8 mouse cellular contexts compared by ENCODE assay signal in genomic region chr3:90668846-90669245, GRCm38 (mm10). TPM values are rescaled to one million over a fixed set of nuclear protein-coding genes. Genes with fewer than 3 reads are reported as not detected.
DNase-seq lines count a peak whose midpoint lies in the region; ATAC-seq and TF ChIP-seq lines count a peak whose summit lies in the region.

Gene S100a8 (plus strand): TSS chr3:90668978.

- no peak within 1 kb of the TSS for H3K4me2 ChIP-seq in kidney, postnatal 0 days (ENCODE audit: low read length)
- H3K4me2 ChIP-seq in heart, embryonic 16.5 days (ENCODE audit: low read depth, low read length), result no peak within 1 kb of the TSS
- no peak within 1 kb of the TSS for H3K4me2 ChIP-seq in midbrain, postnatal 0 days (ENCODE audit: low read depth, low read length, poor library complexity, severe bottlenecking)

- H3K27ac ChIP-seq in kidney, postnatal 0 days, result no peak within 1 kb of the TSS
- no peak within 1 kb of the TSS for H3K27ac ChIP-seq in heart, embryonic 16.5 days (ENCODE audit: low read length)
- no peak within 1 kb of the TSS for H3K27ac ChIP-seq in midbrain, postnatal 0 days (ENCODE audit: low read depth, low read length)

- intact Hi-C loops in left cerebral cortex, postnatal 25 days (cut with DNase I), result no loop called here

- ATAC-seq in kidney, postnatal 0 days (replicated peaks; ENCODE audit: low FRiP score, low read depth), result no peak
- ATAC-seq in heart, embryonic 16.5 days (replicated peaks; ENCODE audit: extremely low read depth, insufficient read depth, low FRiP score), result no peak
- no peak for ATAC-seq in midbrain, postnatal 0 days (ENCODE audit: low FRiP score)

- no peak for DNase-seq in kidney, postnatal 0 days (ENCODE audit: low spot score)
- no peak for DNase-seq in kidney, adult 8-10 months
- DNase-seq in adrenal gland, postnatal 10 days, result peak; percentile 58
- peak; percentile 39 for DNase-seq in lung, postnatal 25 days (ENCODE audit: low spot score)
- no peak for DNase-seq in frontal cortex, postnatal 36 days (ENCODE audit: low spot score in 2 of 2)
- DNase-seq in midbrain, postnatal 0 days (ENCODE audit: low spot score), result no peak
- DNase-seq in left cerebral cortex, postnatal 25 days (ENCODE audit: low spot score in 2 of 2), result no peak

- no peak within 1 kb of the TSS for H3K4me3 ChIP-seq in kidney, postnatal 0 days (replicated peaks; ENCODE audit: low read depth, low read length)
- no peak within 1 kb of the TSS for H3K4me3 ChIP-seq in heart, embryonic 16.5 days (ENCODE audit: low read length)
- no peak within 1 kb of the TSS for H3K4me3 ChIP-seq in midbrain, postnatal 0 days (ENCODE audit: low read depth, low read length)

- 60% methylated on average over 8 of the region's 8 CpGs for WGBS in kidney, postnatal 0 days
- 54% methylated on average over 8 of the region's 8 CpGs for WGBS in heart, embryonic 16.5 days
- WGBS in midbrain, postnatal 0 days, result 63% methylated on average over 8 of the region's 8 CpGs

- H3K36me3 ChIP-seq in kidney, postnatal 0 days (ENCODE audit: insufficient read depth, low read length), result no peaks in the 10 kb centered on the region
- H3K36me3 ChIP-seq in heart, embryonic 16.5 days (ENCODE audit: control insufficient read depth, insufficient read depth), result no peaks in the 10 kb centered on the region
- H3K36me3 ChIP-seq in midbrain, postnatal 0 days (ENCODE audit: insufficient read depth, low read length), result no peaks in the 10 kb centered on the region

- no peaks in the 10 kb centered on the region for H3K9me3 ChIP-seq in kidney, postnatal 0 days (replicated peaks; ENCODE audit: low read length)
- H3K9me3 ChIP-seq in heart, embryonic 16.5 days (replicated peaks; ENCODE audit: control insufficient read depth, low read length), result no peaks in the 10 kb centered on the region
- H3K9me3 ChIP-seq in midbrain, postnatal 0 days (ENCODE audit: low read length), result no peaks in the 10 kb centered on the region

- TF ChIP-seq CTCF in kidney, postnatal 0 days (IDR thresholded peaks at IDR 0.05; ENCODE audit: low read depth), result no peak
- TF ChIP-seq CTCF in midbrain, postnatal 0 days (IDR thresholded peaks at IDR 0.05), result no peak

- H3K27me3 ChIP-seq in kidney, postnatal 0 days (ENCODE audit: insufficient read depth, low read length), result no peaks in the 10 kb centered on the region
- H3K27me3 ChIP-seq in heart, embryonic 16.5 days (ENCODE audit: control insufficient read depth, insufficient read depth, low read length), result no peaks in the 10 kb centered on the region
- no peaks in the 10 kb centered on the region for H3K27me3 ChIP-seq in midbrain, postnatal 0 days (ENCODE audit: insufficient read depth, low read length)

- no peaks in the 10 kb centered on the region for H3K4me1 ChIP-seq in kidney, postnatal 0 days (replicated peaks; ENCODE audit: insufficient read depth, low read length)
- H3K4me1 ChIP-seq in heart, embryonic 16.5 days (ENCODE audit: control insufficient read depth, insufficient read depth, low read length), result no peaks in the 10 kb centered on the region
- H3K4me1 ChIP-seq in midbrain, postnatal 0 days (ENCODE audit: insufficient read depth, low read length), result no peaks in the 10 kb centered on the region

- H3K9ac ChIP-seq in kidney, postnatal 0 days (ENCODE audit: low read depth, low read length), result no peak within 1 kb of the TSS
- no peak within 1 kb of the TSS for H3K9ac ChIP-seq in heart, embryonic 16.5 days (ENCODE audit: low read length)
- no peak within 1 kb of the TSS for H3K9ac ChIP-seq in midbrain, postnatal 0 days (replicated peaks; ENCODE audit: low read length, poor library complexity, severe bottlenecking)

RNA-seq across cellular contexts. Expression of gene S100a8, which starts in this region (rescaled TPM):
- polyA plus RNA-seq in kidney, postnatal 0 days (2015; fragmentation: Nextera tagmentation; extraction: Ambion mirVana), result 65.2 and 69.2 TPM in 2 replicates
- total RNA-seq in adrenal gland, postnatal 10 days (2021), result 10 to 100 TPM; 61.2 to 94.6 TPM
- polyA plus RNA-seq in heart, embryonic 16.5 days (2015; fragmentation: Nextera tagmentation; extraction: Ambion mirVana), result 16.3 and 22.3 TPM in 2 replicates
- total RNA-seq in midbrain, postnatal 0 days (2014; rRNA removed), result 0.93 and 1.8 TPM in 2 replicates
- 2.2 and 4.2 TPM in 2 replicates for polyA plus RNA-seq in midbrain, postnatal 0 days (2015; fragmentation: Nextera tagmentation; extraction: Ambion mirVana)
- total RNA-seq in left cerebral cortex, postnatal 25 days (2021), result not detected

Comparison
In these comparisons a context has a peak if more than half of its experiments do, and no peak if none do; other contexts are left out.
1. RNA of gene S100a8 (total RNA-seq): 61.2 to 94.6 TPM in adrenal gland, postnatal 10 days; 0.93 to 1.8 TPM in midbrain, postnatal 0 days and not detected in left cerebral cortex, postnatal 25 days; every median in the first group is over 10 times any median in the second.
2. DNase-seq: peak in adrenal gland, postnatal 10 days (single experiment) and lung, postnatal 25 days (single experiment); none in kidney, postnatal 0 days (single experiment), kidney, adult 8-10 months (0 of 2), frontal cortex, postnatal 36 days (0 of 2), midbrain, postnatal 0 days (single experiment) and left cerebral cortex, postnatal 25 days (0 of 2).